Mouse (Mus musculus): ENCODE data around the gene Plppr1.
A peak's percentile ranks its signal among the peaks of the same experiment; 100 is the strongest.

Plppr1 gene

GRCm38 (mm10) chr4:49144798-49145197, 85.7 kb downstream of the Plppr1 start:
- DNase-seq, result no peak

GRCm38 (mm10) chr4:49148775-49149174, 89.7 kb downstream of the Plppr1 start:
- no peak for DNase-seq

- DNase-seq, result no peak
Observed at GRCm38 (mm10) chr4:49149251-49149650, 90.2 kb downstream of the Plppr1 start.

DNA sequence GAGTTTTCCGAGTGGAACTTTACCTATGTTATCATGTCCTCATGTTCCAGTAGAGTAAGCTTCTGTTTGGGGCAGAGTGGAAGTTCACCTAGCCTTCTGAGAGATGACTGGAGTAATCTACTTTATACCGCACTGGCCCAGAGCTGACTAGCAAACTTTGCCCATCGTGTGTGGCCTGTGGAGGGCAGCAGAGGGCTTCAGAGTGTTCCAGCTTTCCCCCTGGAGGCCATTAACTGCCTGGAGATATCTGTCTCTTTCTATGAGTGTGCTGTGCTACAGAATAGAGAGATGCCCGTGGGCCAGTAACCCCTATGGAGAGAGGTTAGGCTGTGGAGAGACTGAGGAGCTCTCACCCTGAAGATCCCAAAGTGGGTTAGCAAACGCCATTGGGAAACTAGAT, 94.8 kb downstream of the Plppr1 start:
- DNase-seq, result peak; percentile 11 to 22

- no peak for DNase-seq
Observed at GRCm38 (mm10) chr4:49156781-49157180, 97.7 kb downstream of the Plppr1 start.

GRCm38 (mm10) chr4:49163285-49163684, 104.2 kb downstream of the Plppr1 start:
- no peak for DNase-seq

DNA sequence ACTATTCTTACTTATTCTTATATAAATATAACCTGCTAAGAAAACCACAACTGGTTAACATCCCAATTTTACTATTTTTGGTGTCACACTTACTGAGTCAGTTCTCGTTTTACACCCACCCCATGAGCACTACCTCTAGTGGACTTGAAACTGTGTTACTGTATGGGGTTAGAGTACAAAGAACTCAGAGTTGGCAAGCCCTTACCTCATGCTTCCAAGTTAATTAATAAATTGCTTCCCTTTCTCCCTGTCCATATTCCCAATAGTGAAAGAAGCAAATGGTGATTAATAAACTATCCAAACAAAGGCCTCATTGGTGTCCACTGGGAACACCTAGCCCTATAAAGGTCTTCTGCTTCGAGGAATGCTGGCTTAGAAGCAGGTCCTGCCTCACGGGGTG, 107.3 kb downstream of the Plppr1 start:
- DNase-seq, result no peak

GRCm38 (mm10) chr4:49167030-49167429, 108.0 kb downstream of the Plppr1 start:
- DNase-seq, result no peak

- DNase-seq, result no peak
Observed at GRCm38 (mm10) chr4:49169498-49169897, 110.4 kb downstream of the Plppr1 start.

DNA sequence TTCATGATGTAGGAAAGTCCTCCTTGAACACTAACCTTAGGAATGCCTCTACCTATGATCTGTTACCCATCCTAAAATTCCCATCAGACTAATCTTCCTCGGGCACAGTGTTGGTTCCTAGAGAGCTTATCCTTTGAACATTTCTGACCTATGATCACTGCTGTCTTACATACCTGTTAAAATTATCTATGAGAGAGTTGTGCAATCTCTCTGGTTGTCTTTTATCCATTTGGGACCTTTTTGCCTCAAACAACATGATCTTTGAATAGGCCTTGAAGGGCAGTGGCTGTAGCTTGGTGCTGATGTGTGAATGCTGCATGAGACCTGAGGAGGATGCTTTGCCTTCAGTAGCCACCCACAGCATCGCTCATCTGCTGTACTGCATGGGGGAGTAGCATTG, 119.0 kb downstream of the Plppr1 start:
- no peak for DNase-seq

DNA sequence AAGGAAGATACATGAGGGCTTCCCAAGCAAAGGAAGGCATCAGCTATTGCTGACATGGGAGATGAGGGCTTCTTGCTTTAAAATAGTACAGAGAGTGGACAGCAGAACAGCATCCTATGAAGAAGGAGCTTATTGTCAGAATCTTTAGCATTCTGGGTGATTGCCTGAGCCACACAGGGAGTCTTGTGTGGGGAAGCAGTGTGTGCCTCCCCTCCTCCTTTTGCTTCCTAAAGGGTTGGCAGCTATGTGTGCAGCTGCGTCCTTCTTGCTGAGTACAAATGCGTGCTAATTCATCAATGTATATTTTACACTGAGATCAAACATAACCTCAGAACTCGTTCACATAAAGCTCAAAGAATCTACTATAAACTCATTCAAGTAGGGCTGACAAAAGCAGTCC, 119.8 kb downstream of the Plppr1 start:
- no peak for DNase-seq

DNA sequence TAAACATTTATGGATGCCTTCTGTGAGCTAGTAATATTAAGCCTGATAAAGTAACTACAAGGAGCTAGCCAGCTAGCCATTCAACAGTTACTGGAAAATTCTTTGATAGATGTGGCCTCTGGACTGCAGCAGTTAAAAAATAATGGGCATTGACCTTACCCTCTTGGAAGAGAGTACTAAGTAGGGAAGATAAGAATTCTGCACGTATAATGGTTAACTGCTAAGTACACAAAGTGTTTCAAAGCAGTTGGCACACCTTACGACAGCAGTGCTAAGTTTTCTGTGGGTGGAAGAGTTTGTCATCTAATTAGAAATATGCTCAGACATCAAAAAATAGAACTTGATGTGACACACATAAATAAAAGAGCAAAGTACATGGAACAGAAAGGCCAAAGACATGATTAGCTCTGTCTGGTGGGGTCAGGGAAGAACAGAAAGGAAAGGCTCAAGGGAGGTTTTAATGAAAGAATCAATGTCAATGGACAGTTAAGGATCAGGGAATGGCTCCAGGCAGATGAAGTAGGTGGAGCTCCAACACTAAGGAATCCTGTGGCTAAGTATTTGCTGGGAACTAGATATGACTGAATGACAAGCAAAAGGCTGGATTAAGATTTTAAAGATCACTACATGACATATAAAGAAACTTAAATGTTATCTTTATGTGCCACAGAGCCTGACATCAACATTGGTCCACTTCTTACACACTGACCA, 120.6 kb downstream of the Plppr1 start:
- no peak for DNase-seq

- no peak for DNase-seq
Observed at GRCm38 (mm10) chr4:49189991-49190526, 131.0 kb downstream of the Plppr1 start.

DNA sequence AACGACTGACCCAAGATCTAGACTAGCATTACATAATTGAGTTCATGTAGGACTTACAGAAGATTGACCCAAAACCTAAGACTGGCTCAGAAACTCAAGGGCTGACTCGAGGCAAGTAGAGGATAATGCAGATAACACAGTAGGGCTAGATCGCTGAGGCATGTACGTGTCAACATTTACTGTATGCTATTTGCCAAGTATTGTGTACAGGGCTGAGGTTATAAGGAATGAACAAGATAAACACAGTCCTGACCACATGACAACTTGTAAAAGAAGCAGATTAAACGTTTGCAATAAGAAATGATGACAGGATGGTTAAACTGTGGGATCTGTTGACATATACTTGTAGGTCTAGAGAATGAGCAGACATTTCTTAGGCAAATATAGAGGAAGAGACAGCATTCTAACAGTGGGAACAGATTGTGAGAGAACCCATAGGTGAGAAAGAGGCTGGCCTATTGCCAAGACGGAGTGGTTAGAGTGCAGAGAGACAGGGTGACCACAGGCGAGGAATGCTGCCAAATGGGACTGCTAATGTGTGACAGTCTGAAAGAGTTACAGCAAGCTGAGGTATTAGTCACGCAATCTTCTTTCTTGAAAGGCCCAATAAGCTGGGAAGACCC, 138.2 kb downstream of the Plppr1 start:
- DNase-seq, result no peak

GRCm38 (mm10) chr4:49210457-49210856, 151.4 kb downstream of the Plppr1 start:
- no peak for DNase-seq

DNA sequence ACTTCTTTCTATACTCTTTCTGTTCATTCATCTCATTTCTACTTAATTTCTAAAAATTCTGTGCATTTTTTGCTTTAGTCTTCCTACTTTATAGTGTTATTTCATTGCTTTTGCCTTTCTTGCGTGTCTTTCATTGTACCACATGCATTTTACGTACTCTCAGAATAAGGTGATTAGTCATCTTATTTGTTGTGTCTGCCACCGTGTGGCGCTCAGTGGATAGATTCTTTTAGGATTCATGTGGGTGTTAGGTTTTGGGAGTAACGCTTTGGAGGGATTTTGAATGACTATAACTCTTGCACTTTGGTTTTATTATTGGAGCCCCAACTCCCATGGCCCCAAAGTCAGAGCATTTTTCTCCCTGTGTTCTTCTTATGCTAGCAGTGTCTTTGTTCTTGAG, 152.5 kb downstream of the Plppr1 start:
- DNase-seq, result no peak

DNA sequence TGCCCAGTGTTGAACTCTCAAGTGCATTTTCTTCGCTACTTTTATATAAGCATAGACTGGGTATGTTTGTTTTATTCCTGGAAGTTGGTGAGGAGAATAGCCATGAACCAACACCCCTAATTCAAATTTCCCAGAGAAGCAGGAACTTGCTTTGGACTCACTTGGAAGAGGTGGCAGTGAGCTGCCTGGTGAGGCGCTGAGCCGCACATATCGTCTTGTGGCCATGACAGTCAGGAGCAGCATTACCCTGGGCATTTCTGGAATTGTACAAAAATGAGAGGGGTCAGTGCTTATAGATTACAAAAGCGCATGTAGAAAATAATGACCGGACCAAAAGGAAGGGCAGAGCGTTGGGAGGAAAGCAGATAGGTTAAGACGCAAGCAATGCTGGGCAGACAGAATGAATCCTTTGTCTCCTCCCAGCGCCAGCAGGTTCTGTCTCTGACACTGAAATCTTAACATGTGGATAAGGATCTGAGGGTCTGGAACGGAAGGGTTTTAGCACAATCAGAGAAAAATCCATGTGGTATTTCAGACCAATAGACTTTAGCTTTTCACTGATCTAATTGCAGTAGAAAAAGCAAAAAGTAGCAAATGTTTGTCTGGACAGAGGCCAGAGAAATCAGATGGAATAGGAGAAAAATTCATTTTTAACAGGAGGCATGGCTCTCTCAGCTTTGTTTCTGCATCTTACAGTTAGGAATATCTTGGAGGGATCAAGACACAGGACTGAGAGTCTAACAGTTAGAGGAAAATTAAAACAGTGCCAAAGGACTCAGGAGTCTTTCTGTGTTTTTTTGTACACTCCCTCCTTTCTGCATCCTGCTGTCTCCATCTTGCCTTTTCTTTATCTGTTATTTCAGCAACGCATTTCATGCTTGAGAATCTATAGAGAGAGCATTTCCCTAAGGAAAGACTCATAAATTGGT, 153.8 kb downstream of the Plppr1 start:
- DNase-seq, result no peak

- DNase-seq, result no peak
Observed at GRCm38 (mm10) chr4:49214341-49214740, 155.3 kb downstream of the Plppr1 start.

DNA sequence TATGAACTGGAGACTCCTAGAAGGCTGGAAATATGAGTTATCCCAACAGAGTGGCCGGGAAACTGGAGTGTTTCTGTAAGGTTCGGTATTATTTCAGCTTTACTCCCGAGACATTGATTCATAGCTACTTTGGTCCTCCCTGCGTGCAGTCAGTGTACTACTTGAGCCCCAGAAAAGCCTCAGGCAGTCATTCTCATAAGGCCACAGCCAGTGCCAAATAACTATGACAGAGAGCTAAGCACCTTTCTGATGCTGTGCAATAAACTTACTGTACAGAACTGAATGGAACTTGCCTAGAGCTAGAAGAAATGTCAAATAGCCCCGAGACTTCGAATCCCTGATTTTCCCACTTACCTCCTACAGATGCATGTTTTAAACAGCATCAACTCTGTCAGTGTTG, 164.4 kb downstream of the Plppr1 start:
- no peak for DNase-seq

GRCm38 (mm10) chr4:49225021-49225420, 165.9 kb downstream of the Plppr1 start:
- DNase-seq, result no peak

DNA sequence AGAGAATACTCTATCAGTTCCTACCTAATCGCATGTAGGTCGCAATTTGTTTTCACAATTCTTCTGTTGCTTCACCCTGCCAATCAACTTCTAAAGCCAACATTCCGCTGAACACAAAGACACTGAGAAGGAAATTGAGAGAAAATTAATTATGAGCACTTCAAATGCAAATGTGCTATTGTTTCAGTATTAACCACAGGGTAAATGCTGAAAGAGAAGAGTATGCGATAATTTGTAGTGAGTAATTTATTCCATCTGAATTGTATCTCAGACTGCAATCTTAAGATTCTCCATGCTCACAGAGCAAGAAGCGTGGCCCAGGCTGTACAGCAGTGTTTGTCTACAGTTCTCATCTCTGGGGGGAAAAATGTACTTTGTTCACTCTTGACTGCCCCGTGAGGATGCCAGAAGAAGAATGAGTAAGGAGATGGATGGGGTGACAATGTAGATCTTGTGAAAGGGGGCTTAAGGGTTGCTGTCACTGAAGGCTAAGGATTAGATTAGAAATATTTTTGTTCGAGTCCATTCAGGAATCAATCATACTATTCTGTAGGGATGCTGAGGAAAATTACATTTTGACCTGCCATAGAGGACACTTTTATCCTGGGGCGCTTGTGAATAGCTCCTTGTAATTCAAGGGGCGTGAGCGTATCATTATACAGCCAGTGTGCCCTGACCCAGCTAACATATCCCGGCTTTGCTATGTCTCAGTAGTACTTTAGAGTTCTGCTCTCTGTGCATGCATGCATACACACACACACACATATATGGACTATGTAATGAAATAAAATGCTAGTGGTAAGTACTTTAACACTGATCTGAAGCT, 173.3 kb downstream of the Plppr1 start:
- DNase-seq, result no peak

- DNase-seq, result no peak
Observed at GRCm38 (mm10) chr4:49233032-49233406, 173.9 kb downstream of the Plppr1 start.

DNA sequence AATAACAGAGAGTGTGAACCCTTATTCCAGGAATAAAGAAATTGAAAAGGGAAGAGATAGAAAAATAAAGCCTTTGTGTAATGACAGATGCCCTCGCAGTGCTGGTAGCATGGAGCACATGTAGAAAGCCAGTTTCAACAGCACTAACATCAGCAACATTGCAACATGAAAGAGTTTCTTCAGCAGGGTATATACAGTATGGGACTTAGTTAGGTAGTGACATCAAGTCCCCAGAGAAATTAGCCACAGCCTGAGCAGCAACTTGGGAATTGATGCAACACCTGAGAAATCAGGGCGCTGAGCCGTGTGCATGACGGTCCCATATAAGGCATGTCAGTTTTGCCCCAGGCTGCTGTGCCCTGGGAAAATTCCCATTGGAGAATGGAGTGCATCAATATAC, 179.0 kb downstream of the Plppr1 start:
- no peak for DNase-seq
